Mouse (Mus musculus): ENCODE measurements at regions not wholly inside any gene's neighbourhood (a gene's known extent, or its start where the extent isn't known, plus 50 kb on each side); places are given as distances from the start of the nearest gene placed in this dataset.

- no peak for DNase-seq
Observed at GRCm38 (mm10) chr9:24833766-24834165, 59.7 kb upstream of the Tbx20 start.

GRCm38 (mm10) chr9:24848210-24848609 lies 74.1 kb upstream of the Tbx20 start:
- no peak for DNase-seq

GRCm38 (mm10) chr9:24859459-24859858 lies 85.4 kb upstream of the Tbx20 start:
- DNase-seq, result no peak

- no peak for DNase-seq
Observed at GRCm38 (mm10) chr9:24866390-24867173, 92.5 kb upstream of the Tbx20 start.

GRCm38 (mm10) chr9:24868746-24869145 lies 94.6 kb upstream of the Tbx20 start:
- no peak for DNase-seq

GRCm38 (mm10) chr9:24874434-24875143 lies 100.5 kb upstream of the Tbx20 start:
- no peak for DNase-seq

GRCm38 (mm10) chr9:24878384-24879174 lies 104.5 kb upstream of the Tbx20 start:
- no peak for DNase-seq

- no peak for DNase-seq
Observed at GRCm38 (mm10) chr9:24879662-24880061, 105.6 kb upstream of the Tbx20 start.

GRCm38 (mm10) chr9:24884011-24884410 lies 109.9 kb upstream of the Tbx20 start:
- DNase-seq, result peak; percentile 19 to 31

GRCm38 (mm10) chr9:24888282-24888681 lies 114.2 kb upstream of the Tbx20 start:
- DNase-seq, result no peak

GRCm38 (mm10) chr9:24896498-24897261 lies 122.6 kb upstream of the Tbx20 start:
- DNase-seq, result no peak

- no peak for DNase-seq
Observed at GRCm38 (mm10) chr9:24899206-24899928, 125.3 kb upstream of the Tbx20 start.

GRCm38 (mm10) chr9:24903706-24904105 lies 129.6 kb upstream of the Tbx20 start:
- DNase-seq, result no peak

- DNase-seq, result no peak
Observed at GRCm38 (mm10) chr9:24909086-24909979, 135.2 kb upstream of the Tbx20 start.

GRCm38 (mm10) chr9:24910738-24911137 lies 136.6 kb upstream of the Tbx20 start:
- DNase-seq, result no peak

GRCm38 (mm10) chr9:24920031-24920445 lies 145.9 kb upstream of the Tbx20 start:
- no peak for DNase-seq

GRCm38 (mm10) chr9:24922051-24922860 lies 148.2 kb upstream of the Tbx20 start:
- no peak for DNase-seq

GRCm38 (mm10) chr9:24923514-24923913 lies 149.4 kb upstream of the Tbx20 start:
- no peak for DNase-seq

GRCm38 (mm10) chr9:24937731-24938130 lies 151.5 kb upstream of the Gm10181 start:
- DNase-seq, result peak; percentile 16 to 19

GRCm38 (mm10) chr9:24942943-24943342 lies 146.3 kb upstream of the Gm10181 start:
- no peak for DNase-seq
